Mouse (Mus musculus) mature B cell (primary cell): ENCODE measurements around the gene Pias4.
"Not testable (repeated sequence)": the region's sequence is repeated elsewhere in the genome, so short reads cannot be mapped to it uniquely, and the experiment has no call there.

Experiments
- in situ Hi-C: fragments of 300-500 bp; cut with MboI; formaldehyde crosslinking; loops from 2 replicates; pipeline ENCODE4 v1.14.3; 2019

Pias4 gene

DNA sequence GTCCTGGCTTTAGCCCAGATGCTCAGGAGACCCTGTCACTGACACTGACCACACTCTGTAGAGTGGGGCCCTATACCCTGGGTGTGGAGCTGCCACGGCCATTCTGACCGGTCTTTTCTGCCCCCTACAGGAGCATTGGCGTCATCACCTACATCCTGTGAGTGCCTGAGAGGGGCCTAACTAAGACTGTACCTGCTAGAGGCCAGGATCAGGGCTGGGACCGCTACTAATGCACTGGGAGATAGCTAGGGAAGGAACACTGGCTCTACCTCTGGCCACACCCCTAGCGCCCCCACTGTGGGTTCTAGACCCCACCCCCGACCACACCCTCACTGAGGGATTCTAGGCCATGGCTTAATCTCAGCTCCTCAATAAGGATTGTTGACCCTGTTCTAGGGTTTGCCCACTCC is 23.2 kb upstream of the Pias4 start:
- in situ Hi-C loops = no loop called here

GRCm38 (mm10) chr10:81190236-81190911 is 22.7 kb upstream of the Pias4 start:
- in situ Hi-C loops = no loop called here

- in situ Hi-C loops = no loop called here
These were observed 22.1 kb upstream of the Pias4 start for GRCm38 (mm10) chr10:81189821-81190220.

GRCm38 (mm10) chr10:81187161-81187560 is 19.4 kb upstream of the Pias4 start:
- in situ Hi-C loops = no loop called here

DNA sequence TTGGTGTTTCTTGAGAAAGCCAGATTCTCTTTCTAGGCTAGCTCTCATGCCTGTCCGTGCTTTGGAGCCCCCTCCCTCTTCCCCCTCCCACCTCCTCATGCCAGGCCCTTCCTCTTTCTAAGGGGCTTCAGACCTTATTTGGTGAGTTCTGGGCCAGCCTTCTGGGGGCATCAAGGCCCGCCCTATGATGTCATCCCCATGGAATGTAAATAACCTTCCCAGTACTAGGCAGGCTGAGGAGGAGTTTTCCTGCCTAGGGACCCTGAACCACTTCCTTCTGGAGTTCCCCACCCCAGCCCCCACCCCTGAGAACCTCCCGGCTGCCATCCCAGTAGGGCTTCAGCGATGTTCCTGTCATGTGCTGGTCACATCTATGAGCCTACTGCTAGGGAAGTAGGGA is 17.0 kb upstream of the Pias4 start:
- in situ Hi-C loops = no loop called here

GRCm38 (mm10) chr10:81183805-81184204 is 16.1 kb upstream of the Pias4 start, which contains the start of gene 4930442H23Rik:
4930442H23Rik (minus strand) TSS chr10:81183849.
- in situ Hi-C loops = no loop called here

DNA sequence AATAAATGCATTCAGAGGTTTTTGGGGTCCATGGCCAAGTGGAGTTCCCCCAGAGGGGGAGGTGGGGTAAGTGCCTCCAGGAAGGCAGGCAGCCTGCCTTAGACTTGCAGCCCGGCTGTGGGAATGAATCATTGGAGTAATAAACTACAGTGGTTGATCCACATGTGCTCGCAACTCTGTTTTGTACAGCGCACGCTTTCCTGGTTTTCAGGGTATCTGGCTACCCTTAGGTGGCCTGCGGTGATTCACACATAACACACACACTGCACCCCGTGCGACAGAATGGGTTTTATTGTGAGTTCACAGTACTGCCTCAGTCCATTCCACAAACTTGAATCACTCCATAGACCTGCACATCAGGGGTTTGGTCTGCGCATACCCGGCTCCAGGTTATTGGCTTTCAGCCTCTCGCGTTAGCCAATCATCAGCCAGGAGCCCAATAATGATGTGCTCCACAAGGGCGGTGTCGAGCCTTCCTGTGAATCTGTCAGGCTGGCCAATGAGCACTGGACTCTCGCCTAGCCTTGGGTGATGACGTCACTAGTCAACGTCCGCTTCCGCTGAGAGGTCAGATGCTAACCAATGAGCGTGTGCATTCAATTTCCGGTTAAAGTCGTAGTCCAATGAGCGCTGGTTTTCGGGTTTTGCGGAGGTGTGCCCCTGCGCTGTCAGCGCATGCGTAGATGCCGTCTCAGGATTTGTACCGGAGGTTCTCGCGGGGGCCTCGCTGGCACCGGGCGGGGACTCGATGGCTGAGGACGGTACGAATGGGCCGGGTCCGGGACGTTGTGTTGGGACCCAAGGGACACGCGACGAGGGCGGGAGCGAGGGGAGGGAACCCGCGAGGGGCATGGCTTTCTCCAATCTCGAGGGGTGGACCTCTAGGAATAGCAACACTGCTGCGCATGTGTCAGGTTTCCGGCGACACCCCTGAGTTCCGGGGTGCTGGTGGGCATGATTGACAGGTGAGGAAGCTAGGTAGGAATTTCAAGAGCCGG is 14.9 kb upstream of the Pias4 start, which contains the start of gene Dapk3:
Gene Dapk3 (plus strand): TSS at position 670 of the 998 bp plus-strand sequence.
- in situ Hi-C loops = no loop called here

GRCm38 (mm10) chr10:81181860-81182259 is 14.1 kb upstream of the Pias4 start:
- in situ Hi-C loops = not testable (repeated sequence)

DNA sequence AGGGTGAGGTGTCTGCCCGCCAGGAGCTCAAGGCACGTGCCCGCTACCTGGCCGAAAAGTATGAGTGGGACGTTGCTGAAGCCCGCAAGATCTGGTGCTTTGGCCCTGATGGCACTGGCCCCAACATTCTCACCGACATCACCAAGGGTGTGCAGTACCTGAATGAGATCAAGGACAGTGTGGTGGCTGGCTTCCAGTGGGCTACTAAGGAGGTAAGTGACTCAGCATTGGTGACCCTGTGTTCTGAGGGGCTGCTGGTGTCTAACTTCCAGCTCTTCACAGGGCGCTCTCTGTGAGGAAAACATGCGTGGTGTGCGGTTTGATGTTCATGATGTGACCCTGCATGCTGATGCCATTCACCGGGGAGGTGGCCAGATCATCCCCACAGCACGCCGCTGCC is 13.2 kb upstream of the Pias4 start:
- in situ Hi-C loops = no loop called here

DNA sequence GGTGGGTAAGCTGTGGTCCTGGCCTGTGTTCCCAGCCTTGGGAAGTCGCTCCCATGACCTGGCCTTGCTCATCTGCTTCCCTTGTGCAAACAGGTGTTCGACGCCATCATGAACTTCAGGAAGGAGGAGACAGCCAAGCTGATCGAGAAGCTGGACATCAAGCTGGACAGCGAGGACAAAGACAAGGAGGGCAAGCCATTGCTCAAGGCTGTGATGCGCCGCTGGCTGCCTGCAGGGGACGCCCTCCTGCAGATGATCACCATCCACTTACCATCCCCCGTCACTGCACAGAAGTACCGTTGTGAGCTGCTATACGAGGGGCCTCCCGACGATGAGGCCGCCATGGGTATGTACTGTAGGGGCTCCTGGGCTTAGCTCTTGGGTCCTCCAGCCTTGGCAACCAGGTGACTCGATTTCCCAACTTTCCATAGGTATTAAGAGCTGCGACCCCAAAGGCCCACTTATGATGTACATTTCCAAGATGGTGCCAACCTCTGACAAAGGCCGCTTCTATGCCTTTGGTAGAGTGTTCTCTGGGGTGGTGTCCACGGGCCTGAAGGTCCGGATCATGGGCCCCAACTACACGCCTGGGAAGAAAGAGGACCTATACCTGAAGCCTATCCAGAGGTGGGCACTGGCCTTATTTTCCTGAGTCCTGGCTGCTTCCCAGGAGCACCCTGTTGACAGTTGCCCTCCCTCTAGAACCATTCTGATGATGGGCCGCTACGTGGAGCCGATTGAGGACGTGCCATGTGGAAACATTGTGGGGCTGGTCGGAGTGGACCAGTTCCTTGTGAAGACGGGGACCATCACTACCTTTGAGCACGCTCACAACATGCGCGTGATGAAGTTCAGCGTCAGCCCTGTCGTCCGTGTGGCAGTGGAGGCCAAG is 12.0 kb upstream of the Pias4 start:
- in situ Hi-C loops = no loop called here

DNA sequence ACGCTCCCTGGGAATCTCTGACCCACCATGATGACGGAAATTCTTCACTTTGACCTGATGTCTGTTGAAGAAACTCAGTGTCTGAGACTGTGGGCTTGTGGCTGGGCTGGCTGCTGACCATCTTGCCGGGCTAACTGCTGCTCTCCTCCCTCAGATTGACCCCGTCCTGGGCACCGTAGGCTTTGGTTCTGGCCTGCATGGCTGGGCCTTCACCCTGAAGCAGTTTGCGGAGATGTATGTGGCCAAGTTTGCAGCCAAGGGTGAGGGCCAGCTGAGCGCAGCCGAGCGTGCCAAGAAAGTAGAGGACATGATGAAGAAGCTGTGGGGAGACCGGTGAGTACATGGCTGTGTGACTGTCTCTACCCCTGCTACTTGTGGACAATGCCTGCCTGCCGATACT is 11.2 kb upstream of the Pias4 start:
- in situ Hi-C loops = no loop called here

GRCm38 (mm10) chr10:81177958-81178712 is 10.4 kb upstream of the Pias4 start:
- in situ Hi-C loops = no loop called here

DNA sequence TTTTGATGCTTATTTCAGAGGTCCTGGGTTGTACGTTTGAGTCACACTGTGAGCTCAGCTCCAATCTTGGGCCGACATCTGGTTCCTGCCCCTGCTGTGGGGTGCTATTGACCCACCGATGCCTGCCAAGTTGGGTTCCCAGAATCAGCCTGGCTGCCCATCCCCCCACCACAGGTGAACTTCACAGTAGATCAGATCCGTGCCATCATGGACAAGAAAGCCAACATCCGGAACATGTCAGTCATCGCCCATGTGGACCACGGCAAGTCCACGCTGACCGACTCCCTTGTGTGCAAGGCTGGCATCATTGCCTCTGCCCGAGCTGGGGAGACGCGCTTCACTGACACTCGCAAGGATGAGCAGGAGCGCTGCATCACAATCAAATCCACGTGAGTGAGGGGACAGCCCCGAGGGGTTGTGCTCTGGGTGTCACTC is 9.8 kb upstream of the Pias4 start:
- in situ Hi-C loops = no loop called here

DNA sequence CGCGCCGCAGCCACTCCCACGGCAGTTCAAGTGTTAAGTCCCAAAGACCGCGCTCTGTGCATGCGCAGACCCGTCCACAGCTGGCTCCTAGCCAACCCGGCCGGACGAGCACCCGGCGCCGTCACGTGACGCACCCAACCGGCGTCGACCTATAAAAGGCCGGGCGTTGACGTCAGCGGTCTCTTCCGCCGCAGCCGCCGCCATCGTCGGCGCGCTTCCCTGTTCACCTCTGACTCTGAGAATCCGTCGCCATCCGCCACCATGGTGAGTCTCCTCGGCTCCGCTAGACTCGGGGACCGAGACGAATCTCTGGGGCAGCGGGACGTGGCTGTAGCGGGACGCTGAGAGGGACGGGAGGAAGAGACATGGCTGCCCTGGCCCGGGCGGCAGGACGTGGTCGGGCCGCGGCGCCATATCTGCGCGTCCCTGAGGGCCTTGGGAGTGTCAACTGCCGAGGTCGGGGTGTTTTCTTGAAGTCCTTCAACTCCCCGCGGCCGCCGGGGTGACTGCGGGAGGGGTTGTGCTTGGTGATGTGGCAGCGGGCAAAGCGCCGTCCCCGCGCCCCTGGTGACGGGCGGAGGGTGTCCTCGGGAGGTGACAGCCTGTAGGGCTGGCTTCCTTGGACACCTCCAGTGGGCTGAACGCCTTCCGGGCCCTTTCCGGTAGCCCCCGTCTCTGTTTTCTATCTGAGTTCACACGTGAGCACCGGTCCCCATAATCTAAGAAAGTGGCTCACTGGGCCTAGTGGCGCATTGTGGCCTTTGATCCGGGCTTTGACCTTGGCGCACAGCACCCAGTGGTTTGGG is 8.9 kb upstream of the Pias4 start, which contains the start of gene Eef2:
Gene Eef2 (plus strand): TSS at position 166 of the 806 bp plus-strand sequence.
- in situ Hi-C loops = no loop called here

DNA sequence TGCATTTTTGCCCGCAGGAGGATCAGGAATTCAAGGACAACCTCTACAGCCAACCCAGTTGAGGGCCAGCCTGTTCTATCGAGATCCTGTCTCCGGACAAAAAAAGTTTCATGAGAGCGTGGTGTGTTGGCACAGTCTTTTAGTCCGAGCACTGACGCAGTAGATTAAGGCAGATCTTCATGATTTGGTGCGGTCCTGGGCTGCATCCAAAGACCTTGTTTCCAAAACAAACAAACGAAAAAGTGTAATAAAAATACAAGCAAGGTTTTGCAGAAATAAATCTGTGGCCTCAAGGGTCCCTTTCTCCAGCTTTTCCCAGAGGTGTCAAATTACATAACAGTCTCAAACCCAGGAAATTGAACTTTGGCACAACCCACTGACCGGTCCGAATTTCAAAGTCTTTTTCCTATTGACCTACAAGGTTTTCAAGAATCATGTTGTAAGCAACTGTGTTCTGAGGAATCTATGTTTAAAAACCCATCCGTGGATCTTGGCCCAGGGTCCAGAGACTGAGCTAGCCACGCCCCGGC is 8.3 kb upstream of the Pias4 start:
- in situ Hi-C loops = no loop called here

DNA sequence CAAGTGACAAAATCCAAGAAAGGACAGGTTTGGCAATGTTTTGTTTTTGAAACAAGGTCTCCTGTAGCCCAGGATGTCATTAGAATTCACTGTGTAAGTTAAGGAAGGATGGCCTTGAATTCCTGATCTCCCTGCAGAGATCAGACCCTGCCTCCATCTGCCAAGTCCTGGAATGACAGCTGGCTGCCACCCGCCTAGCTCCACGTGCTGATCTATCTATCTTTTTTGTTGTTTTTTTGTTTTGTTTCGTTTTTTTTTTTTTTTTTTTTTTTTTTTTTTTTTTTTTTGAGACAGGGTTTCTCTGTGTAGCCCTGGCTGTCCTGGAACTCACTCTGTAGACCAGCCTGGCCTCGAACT is 7.6 kb upstream of the Pias4 start:
- in situ Hi-C loops = not testable (repeated sequence)

DNA sequence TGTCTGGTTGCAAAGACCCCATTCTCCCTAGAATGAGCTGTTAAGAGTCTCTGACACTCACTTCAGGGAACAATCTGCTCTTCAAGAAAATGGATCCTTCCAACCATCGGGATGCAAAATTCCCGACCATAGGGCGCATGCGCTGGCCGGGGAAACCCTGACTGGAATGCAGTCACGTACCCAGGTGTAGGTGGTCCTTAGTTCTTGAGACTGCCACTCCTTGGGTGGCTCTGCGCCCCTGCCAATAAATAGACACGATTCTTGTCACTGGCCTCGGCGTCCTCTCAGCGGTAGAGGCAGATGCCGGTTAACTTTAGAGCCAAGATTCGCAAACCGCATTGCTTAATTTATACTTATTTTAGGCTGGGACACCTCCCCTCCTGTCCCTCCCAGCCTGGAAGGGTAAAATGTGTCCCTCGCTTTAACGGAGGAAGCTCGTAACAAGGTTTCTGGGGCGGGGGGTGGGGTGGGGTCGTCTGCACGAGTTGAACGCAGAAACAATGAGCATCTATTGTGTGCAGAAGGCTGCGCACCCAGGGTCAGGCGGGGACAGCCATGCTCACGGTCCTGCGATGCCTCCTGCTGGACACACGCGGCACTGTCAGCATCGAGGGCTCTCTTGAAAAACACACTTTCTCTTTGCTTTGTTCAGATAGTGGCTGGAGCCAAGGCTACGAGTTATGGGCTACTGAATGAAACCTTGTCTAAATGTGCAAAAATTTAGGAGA is 7.1 kb upstream of the Pias4 start:
- in situ Hi-C loops = loop anchor here (5.0 kb wide), 1 partner anchor 37 kb away; the partner anchor contains the start of gene Zbtb7a

DNA sequence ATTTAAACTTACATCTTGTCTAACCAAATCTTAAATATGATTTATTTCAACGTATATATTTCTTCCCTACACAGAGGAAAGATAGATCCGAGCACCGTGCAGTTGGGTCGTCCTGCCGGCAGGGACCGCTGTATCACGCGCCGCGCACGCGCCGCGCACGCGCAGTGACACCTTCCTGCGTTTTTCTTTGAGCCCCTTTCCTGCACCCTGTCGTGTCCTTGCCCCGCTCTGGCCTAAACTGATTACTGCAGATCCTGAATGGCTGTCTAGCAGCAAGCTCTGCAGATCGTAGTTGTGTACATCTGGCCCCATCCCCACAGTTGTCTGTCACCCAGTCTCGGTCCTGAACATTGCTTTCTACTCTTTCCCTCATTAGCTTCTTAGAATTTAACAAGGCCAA is 5.4 kb upstream of the Pias4 start:
- in situ Hi-C loops = loop anchor here (5.0 kb wide), 1 partner anchor 36 kb away; the partner anchor contains the start of gene Zbtb7a

- in situ Hi-C loops = not testable (repeated sequence)
These were observed 1.7 kb upstream of the Pias4 start for GRCm38 (mm10) chr10:81169411-81169900.
